Mouse (Mus musculus): ENCODE measurements around the gene Gm4491.

Gene Gm4491

DNA sequence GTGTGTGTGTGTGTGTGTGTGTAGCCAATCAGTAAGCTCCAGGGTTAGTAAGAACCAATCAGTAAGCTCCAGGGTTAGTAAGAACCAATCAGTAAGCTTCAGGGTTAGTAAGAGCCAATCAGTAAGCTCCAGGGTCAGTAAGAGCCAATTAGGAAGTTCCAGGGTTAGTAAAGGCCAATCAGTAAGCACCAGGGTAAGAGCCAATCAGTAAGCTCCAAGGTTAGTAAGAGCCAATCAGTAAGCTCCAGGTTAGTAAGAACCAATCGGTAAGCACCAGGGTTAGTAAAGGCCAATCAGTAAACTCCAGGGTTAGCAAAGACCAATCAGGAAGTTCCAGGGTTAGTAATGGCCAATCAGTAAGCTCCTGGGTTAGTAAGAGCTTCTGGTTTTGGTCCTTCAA lies 32.8 kb downstream of the Gm4491 start:
- DNase-seq (ENCODE audit: low read depth), result no peak

DNA sequence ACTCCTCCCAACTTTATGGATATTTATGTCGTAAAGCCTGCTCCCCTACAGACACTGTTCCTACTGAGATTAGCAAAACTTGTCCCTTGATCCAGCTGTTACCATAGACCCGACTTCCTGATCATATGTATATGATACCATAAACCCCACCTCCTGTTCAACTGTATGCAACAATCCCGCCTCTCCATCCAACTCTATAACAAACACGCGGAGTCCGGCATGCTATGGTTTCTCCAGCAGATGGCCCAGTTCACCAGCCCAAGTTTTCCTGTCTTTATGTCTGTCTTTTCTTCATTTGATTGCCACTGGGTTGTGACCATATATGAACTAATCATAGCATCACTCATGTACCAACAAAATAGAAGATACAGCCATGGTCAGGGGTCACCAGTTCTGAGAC lies 40.1 kb downstream of the Gm4491 start:
- DNase-seq (ENCODE audit: low read depth), result no peak

DNA sequence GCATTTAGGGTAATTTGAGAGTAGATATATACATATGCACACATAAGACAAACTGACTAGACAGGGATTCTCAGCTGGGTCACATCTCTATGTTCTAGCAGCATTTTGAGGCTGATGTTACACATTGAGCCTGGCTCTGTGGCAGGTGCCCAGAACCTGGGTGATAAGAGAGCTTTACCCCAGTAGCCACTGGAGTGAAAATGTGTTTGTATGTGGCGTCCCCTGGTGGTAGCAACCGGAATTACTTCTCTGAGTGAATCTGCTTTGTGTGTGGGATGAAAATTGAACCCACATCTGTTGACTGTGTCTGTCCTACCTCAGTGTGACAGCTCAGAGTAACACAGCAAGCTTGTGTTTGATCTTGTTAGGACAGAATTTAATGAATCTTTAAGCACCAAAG lies 45.8 kb downstream of the Gm4491 start:
- DNase-seq (ENCODE audit: low read depth), result peak; percentile 72

DNA sequence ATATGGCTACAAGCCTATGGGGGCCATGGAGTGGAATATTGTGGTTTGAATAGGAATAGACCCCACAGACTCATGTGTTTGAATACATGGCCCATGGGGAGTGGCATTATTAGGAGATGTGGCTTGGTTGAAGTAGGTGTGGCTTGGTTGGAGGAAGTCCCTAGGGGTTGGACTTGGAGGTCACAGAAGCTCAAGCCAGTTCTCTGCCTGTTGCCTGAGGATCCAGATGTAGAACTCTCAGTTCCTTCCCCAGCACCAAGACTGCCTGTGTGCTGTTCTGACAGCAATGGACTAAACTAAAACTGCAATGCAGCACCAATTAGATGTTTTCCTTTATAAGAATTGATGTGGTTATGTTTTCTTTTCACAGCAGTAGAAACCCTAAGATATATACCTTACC lies 49.6 kb downstream of the Gm4491 start:
- DNase-seq (ENCODE audit: low read depth), result no peak
